Mouse (Mus musculus) midbrain, postnatal 0 days (tissue): ENCODE data around the gene Depdc5. TPM values are rescaled to one million over a fixed set of nuclear protein-coding genes. Genes with fewer than 3 reads are reported as not detected.
"Not testable (repeated sequence)": the region's sequence is repeated elsewhere in the genome, so short reads cannot be mapped to it uniquely, and the experiment has no call there.

ENCODE experiments used
- ATAC-seq: fragments of 200-750 bp; cut with Nextera tagmentation; 2 replicates; pipeline ENCODE4 v1.8.0; 2017; ENCODE audit warnings: moderate number of reproducible peaks, mild to moderate bottlenecking, moderate TSS enrichment, moderate library complexity; ENCODE audit not compliant: low FRiP score
- DNase-seq: peaks from one replicate; pipeline ENCODE4 v3.0.0-alpha.2; 2015; ENCODE audit warnings: low spot score
- H3K27ac ChIP-seq: fragments of 300-500 bp; sonication (generic); 2 replicates; pipeline ENCODE4 v1.5.1; 2014; ENCODE audit warnings: low read depth, mild to moderate bottlenecking, low read length, mixed read lengths
- H3K27me3 ChIP-seq: fragments of 300-500 bp; sonication (generic); 2 replicates; pipeline ENCODE4 v1.6.1; 2014; ENCODE audit warnings: low read length, control low read depth, mixed read lengths; ENCODE audit not compliant: insufficient read depth
- H3K36me3 ChIP-seq: fragments of 300-500 bp; sonication (generic); 2 replicates; pipeline ENCODE4 v1.6.1; 2014; ENCODE audit warnings: low read length, control low read depth, mixed read lengths; ENCODE audit not compliant: insufficient read depth
- H3K4me1 ChIP-seq: fragments of 300-500 bp; sonication (generic); 2 replicates; pipeline ENCODE4 v1.6.1; 2014; ENCODE audit warnings: mild to moderate bottlenecking, control low read depth, antibody characterized with exemption, low read length, mixed read lengths; ENCODE audit not compliant: insufficient read depth
- H3K4me2 ChIP-seq: fragments of 300-500 bp; sonication (generic); 2 replicates; pipeline ENCODE4 v1.6.1; 2014; ENCODE audit warnings: low read depth, mild to moderate bottlenecking, low read length, mixed read lengths; ENCODE audit not compliant: poor library complexity, severe bottlenecking
- H3K4me3 ChIP-seq: fragments of 300-500 bp; sonication (generic); 2 replicates; pipeline ENCODE4 v1.5.1; 2014; ENCODE audit warnings: low read depth, mild to moderate bottlenecking, low read length, moderate library complexity
- H3K9ac ChIP-seq: fragments of 300-500 bp; sonication (generic); replicated peaks from 2 replicates; pipeline ENCODE4 v1.6.1; 2014; ENCODE audit warnings: mild to moderate bottlenecking, low read length, moderate library complexity, mixed read lengths; ENCODE audit not compliant: poor library complexity, severe bottlenecking
- H3K9me3 ChIP-seq: fragments of 300-500 bp; sonication (generic); 2 replicates; pipeline ENCODE4 v1.6.1; 2016; ENCODE audit warnings: low read length, control low read depth
- CTCF ChIP-seq: IDR thresholded peaks from 2 replicates; pipeline ENCODE4 v1.5.1; 2016; ENCODE audit warnings: antibody characterized with exemption, mild to moderate bottlenecking
- WGBS: fragments of 180-500 bp; shearing (Covaris S2); extraction: QIAGEN DNeasy Blood & Tissue Kit; methylation state at CpG from one replicate; pipeline ENCODE4 v1.1.7; 2014; 5-methylcytosine and 5-hydroxymethylcytosine counted together
- polyA plus RNA-seq: library from polyadenylated mRNA; unstranded; fragments of >200 nt; fragmentation: Nextera tagmentation; extraction: Ambion mirVana; gene quantifications from 2 replicates; pipeline ENCODE4 v1.2.1, GENCODE M21; 2015
- total RNA-seq: library from RNA; depleted of rRNA; stranded (reverse); fragments of >200 nt; gene quantifications from 2 replicates; pipeline ENCODE4 v1.2.3, GENCODE M21; 2014

The Depdc5 gene
- total and polyA plus RNA-seq, 2 experiments from 2014 or later = 15.1 to 37.5 TPM

DNA sequence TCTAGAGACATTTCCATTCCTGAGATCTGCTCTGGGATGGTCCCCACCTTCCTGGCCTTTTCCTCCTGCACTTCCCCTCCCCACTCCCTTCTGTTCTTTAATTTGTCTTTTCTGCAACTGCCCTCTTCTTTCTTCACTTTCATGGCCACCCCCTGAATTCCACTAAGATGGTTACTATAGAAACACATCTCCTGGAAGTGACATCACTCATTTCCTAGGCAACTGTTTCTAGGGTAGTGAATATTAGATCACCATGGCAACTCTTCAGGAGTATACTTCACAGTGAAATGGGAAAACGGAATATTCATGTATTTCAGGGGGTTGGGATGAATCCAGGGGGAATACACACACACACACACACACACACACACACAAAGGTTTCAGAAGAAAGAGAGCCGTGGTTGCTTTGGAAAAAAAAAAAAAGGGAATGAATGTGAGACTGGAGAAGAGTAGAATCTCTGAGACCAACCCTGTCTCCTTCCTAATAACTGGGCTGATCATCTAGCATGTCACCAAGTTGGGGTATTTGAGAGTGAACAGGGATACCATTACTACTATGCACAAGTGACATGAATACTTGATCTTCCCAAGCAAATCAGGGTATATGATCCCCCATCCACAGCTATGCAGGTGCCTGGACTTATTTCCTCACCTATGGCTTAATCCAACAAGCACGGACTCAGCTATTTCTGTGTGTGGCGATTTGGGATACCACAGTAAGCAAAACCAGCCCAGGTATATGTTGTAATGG is 167.1 kb downstream of the Depdc5 start:
- Histone ChIP-seq H3K36me3 (peaks cover 4% of the 10 kb centered on the region), H3K27ac (peak overlapping the region; percentile 79), H3K4me3 (no peak overlapping the region), H3K9me3 (no peaks in the 10 kb centered on the region), H3K4me2 (no peak overlapping the region), H3K27me3 (no peaks in the 10 kb centered on the region), H3K9ac (0 out of 2 replicates have a peak overlapping the region, but pooled peaks have one; percentile 1), H3K4me1 (peaks cover 6% of the 10 kb centered on the region; the same call in 1 of the 2 replicates)
- WGBS = 40% methylated on average over 4 of the region's 4 CpGs
- no peak for TF ChIP-seq CTCF
- ATAC-seq = peak; percentile 81
- DNase-seq = peak; percentile 86

DNA sequence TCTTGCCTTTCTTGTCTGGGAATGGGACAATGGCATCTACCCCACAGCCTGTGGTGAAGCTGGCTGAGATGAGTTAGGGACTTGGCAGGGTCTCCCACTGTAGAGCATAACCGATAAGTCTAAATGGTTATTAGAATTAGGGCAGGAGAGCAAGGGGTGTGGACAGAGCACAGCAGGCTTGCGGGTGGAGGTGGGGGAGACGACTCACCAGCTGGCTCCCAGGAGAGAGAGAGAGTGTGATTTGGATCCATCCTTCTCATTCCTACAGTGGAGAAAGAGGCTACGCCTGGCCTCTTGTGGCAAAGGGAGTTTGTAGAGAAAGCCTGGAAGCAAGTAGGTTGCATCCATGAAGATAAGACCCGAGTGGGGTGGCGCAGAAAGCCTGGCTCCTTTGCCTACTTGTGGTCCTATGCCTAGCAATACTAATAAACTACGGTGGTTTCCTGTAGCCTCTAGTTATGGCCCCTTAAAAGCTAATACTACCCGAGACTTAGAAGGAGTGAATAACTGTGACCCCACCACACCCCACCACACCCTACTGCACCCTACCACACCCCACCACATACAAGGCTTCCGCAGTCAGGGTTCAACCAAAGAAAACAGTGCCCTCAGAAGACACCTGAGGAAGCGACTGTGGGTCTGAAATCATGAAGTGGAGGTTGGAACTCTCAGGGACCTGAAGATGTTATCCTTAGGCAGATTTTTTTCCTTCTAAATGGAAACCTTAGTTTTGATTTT is 168.7 kb downstream of the Depdc5 start:
- H3K4me1 ChIP-seq = peaks cover 6% of the 10 kb centered on the region; the same call in 1 of the 2 replicates
- no peak overlapping the region for H3K9ac ChIP-seq
- H3K36me3 ChIP-seq = peaks cover 4% of the 10 kb centered on the region
- no peak for TF ChIP-seq CTCF
- H3K27ac ChIP-seq = peak overlapping the region; percentile 79
- H3K4me2 ChIP-seq = no peak overlapping the region
- no peaks in the 10 kb centered on the region for H3K27me3 ChIP-seq
- no peak for DNase-seq
- WGBS = 84% methylated on average over 10 of the region's 10 CpGs
- no peak overlapping the region for H3K4me3 ChIP-seq
- no peak for ATAC-seq
- no peaks in the 10 kb centered on the region for H3K9me3 ChIP-seq

DNA sequence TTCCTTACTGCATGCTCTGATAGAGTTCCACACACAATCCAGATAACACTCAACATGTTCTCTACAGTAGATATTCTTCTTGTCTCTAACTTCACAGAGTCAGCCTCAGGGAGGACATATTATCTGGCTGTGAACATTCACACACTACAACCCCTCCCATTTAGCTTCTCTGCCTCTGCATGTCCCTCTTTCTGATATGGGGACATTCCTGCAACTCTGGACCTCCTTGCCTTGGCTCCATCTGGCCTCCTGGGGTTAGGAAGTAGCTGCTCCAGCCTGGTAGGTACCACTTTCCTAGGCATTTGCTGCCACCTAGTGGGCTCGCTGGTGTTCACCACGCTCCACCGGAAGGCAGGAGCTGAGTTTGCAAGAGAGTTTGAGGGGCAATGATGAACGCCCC is 169.6 kb downstream of the Depdc5 start:
- TF ChIP-seq CTCF = peak; percentile 94
- DNase-seq = peak; percentile 89
- H3K27me3 ChIP-seq = no peaks in the 10 kb centered on the region
- 0% methylated on average over 4 of the region's 4 CpGs for WGBS
- H3K27ac ChIP-seq = no peak overlapping the region
- no peaks in the 10 kb centered on the region for H3K9me3 ChIP-seq
- peaks cover 6% of the 10 kb centered on the region; the same call in 1 of the 2 replicates for H3K4me1 ChIP-seq
- H3K9ac ChIP-seq = no peak overlapping the region
- H3K36me3 ChIP-seq = peaks cover 4% of the 10 kb centered on the region
- no peak overlapping the region for H3K4me3 ChIP-seq
- no peak overlapping the region for H3K4me2 ChIP-seq
- ATAC-seq = 0 out of 2 replicates have a peak, but pooled peaks have one; percentile 42

DNA sequence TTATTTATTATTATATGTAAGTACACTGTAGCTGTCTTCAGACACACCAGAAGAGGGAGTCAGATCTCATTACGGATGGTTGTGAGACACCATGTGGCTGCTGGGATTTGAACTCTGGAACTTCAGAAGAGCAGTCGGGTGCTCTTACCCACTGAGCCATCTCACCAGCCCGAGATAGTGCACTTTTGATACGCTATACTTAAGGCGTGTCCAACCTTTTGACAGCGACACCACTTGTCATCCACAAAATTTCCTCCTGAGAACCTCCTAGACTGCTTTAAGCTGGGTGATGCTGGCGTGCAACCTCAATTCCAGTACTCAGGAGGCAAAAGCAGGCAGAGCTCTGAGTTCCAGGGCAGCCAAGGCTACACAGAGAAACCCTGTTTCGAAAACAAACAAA is 170.1 kb downstream of the Depdc5 start:
- not testable (repeated sequence) for H3K9ac ChIP-seq, H3K27me3 ChIP-seq, H3K9me3 ChIP-seq, H3K4me2 ChIP-seq, H3K27ac ChIP-seq, H3K4me1 ChIP-seq, ATAC-seq, H3K4me3 ChIP-seq, DNase-seq, H3K36me3 ChIP-seq
- WGBS = 52% methylated on average over 8 of the region's 8 CpGs

DNA sequence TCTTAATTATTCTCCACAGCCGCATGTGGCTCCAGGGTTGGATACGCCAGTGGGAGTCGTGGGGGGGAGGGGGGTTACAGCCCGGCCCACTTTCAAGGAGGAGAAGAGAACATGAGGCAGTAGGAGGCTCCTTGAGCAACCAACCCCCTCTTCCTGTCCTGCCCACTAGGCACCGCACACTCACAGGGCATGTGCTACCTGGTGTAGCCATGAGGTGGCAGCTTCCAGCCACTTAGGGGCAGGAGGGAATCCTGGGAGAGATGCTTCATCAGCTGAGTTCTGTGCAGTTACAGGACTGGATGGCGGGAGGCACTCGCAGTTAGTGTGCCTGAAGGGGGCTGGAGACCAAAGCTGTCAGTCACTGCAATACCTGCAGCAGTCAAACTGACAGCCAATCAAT is 170.6 kb downstream of the Depdc5 start:
- Histone ChIP-seq H3K27me3 (no peaks in the 10 kb centered on the region), H3K27ac (no peak overlapping the region), H3K4me2 (no peak overlapping the region), H3K4me3 (no peak overlapping the region), H3K36me3 (peaks cover 3% of the 10 kb centered on the region; the same call in 1 of the 2 replicates), H3K9me3 (no peaks in the 10 kb centered on the region), H3K9ac (no peak overlapping the region), H3K4me1 (peaks cover 6% of the 10 kb centered on the region; the same call in 1 of the 2 replicates)
- no peak for DNase-seq
- peak; percentile 60 for TF ChIP-seq CTCF
- WGBS = 22% methylated on average over 7 of the region's 7 CpGs
- ATAC-seq = 0 out of 2 replicates have a peak, but pooled peaks have one; percentile 17

DNA sequence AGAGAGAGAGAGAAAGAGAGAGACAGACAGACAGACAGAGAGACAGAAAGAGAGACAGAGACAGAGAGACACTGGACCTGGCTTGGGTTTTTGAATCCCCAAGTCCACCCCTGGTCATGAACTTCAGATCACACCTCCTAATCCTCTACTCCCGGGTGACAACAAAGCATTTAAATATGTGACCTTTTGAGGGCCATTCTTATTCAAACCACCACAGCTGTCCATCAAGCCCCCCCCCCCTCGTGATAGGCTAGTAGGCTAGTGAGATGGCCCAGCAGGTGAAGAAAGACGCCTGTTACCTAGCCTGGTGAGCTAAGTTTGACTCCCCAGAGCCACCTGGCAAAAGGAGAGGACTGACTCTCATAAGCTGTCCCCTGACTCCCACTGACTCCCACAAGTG is 171.4 kb downstream of the Depdc5 start:
- H3K4me2 ChIP-seq = no peak overlapping the region
- no peaks in the 10 kb centered on the region for H3K9me3 ChIP-seq
- ATAC-seq (no peak), DNase-seq (no peak)
- 38% methylated on average over 3 of the region's 3 CpGs for WGBS
- TF ChIP-seq CTCF = no peak
- no peak overlapping the region for H3K9ac ChIP-seq
- H3K4me3 ChIP-seq = no peak overlapping the region
- no peaks in the 10 kb centered on the region for H3K36me3 ChIP-seq
- peaks cover 6% of the 10 kb centered on the region; the same call in 1 of the 2 replicates for H3K4me1 ChIP-seq
- no peak overlapping the region for H3K27ac ChIP-seq
- no peaks in the 10 kb centered on the region for H3K27me3 ChIP-seq
